Mouse (Mus musculus): Measurements from ENCODE around the gene Mef2c. TPM values are rescaled to one million over a fixed set of nuclear protein-coding genes. Genes with fewer than 3 reads are reported as not detected.
A peak's percentile ranks its signal among the peaks of the same experiment; 100 is the strongest.

The Mef2c gene
- polyA plus RNA-seq, 1 experiment from 2014 or later, result 13.0 TPM

- ATAC-seq (ENCODE audit: low read depth), result 0 out of 2 replicates have a peak, but pooled peaks have one; percentile 41
- H3K36me3 ChIP-seq (ENCODE audit: control insufficient read depth, insufficient read depth), result no peaks in the 10 kb centered on the region
- H3K27me3 ChIP-seq (ENCODE audit: control insufficient read depth, insufficient read depth, low read depth, low read length), result no peaks in the 10 kb centered on the region
- 42% methylated on average over 8 of the region's 8 CpGs for WGBS (ENCODE audit: insufficient replicate concordance)
- no peak overlapping the region for H3K4me3 ChIP-seq (ENCODE audit: low read depth, low read length)
- H3K9me3 ChIP-seq (replicated peaks; ENCODE audit: control insufficient read depth, low read length), result no peaks in the 10 kb centered on the region
- no peak overlapping the region for H3K27ac ChIP-seq (ENCODE audit: low read length)
- no peak overlapping the region for H3K9ac ChIP-seq (ENCODE audit: low read depth, low read length)
- H3K4me2 ChIP-seq (ENCODE audit: low read depth, low read length), result no peak overlapping the region
- no peaks in the 10 kb centered on the region; the same call in 1 of the 2 replicates for H3K4me1 ChIP-seq (ENCODE audit: control insufficient read depth, low read depth, low read length)
Observed at GRCm38 (mm10) chr13:83654889-83655769, 151.3 kb downstream of the Mef2c start.

GRCm38 (mm10) chr13:83656094-83656493 is 152.3 kb downstream of the Mef2c start:
- 82% methylated on average over 7 of the region's 7 CpGs for WGBS (ENCODE audit: insufficient replicate concordance)
- H3K4me2 ChIP-seq (ENCODE audit: low read depth, low read length), result no peak overlapping the region
- no peak for ATAC-seq (ENCODE audit: low read depth)

GRCm38 (mm10) chr13:83656773-83657172 is 152.9 kb downstream of the Mef2c start:
- H3K27me3 ChIP-seq (ENCODE audit: control insufficient read depth, insufficient read depth, low read depth, low read length), result no peaks in the 10 kb centered on the region
- H3K4me1 ChIP-seq (ENCODE audit: control insufficient read depth, low read depth, low read length), result no peaks in the 10 kb centered on the region; the same call in 1 of the 2 replicates
- no peak overlapping the region for H3K4me2 ChIP-seq (ENCODE audit: low read depth, low read length)
- no peaks in the 10 kb centered on the region for H3K9me3 ChIP-seq (replicated peaks; ENCODE audit: control insufficient read depth, low read length)
- no peak overlapping the region for H3K4me3 ChIP-seq (ENCODE audit: low read depth, low read length)
- H3K27ac ChIP-seq (ENCODE audit: low read length), result no peak overlapping the region
- H3K9ac ChIP-seq (ENCODE audit: low read depth, low read length), result no peak overlapping the region
- H3K36me3 ChIP-seq (ENCODE audit: control insufficient read depth, insufficient read depth), result no peaks in the 10 kb centered on the region
- ATAC-seq (ENCODE audit: low read depth), result no peak
- 56% methylated on average over 4 of the region's 4 CpGs for WGBS (ENCODE audit: insufficient replicate concordance)

More at GRCm38 (mm10) chr13:83656094-83656493, 152.3 kb downstream of the Mef2c start:
- Histone ChIP-seq H3K27ac (ENCODE audit: low read length) (no peak overlapping the region), H3K9ac (ENCODE audit: low read depth, low read length) (no peak overlapping the region), H3K36me3 (ENCODE audit: control insufficient read depth, insufficient read depth) (no peaks in the 10 kb centered on the region), H3K4me1 (ENCODE audit: control insufficient read depth, low read depth, low read length) (no peaks in the 10 kb centered on the region; the same call in 1 of the 2 replicates), H3K27me3 (ENCODE audit: control insufficient read depth, insufficient read depth, low read depth, low read length) (no peaks in the 10 kb centered on the region), H3K4me3 (ENCODE audit: low read depth, low read length) (no peak overlapping the region), H3K9me3 (replicated peaks; ENCODE audit: control insufficient read depth, low read length) (no peaks in the 10 kb centered on the region)

- H3K4me1 ChIP-seq (ENCODE audit: control insufficient read depth, low read depth, low read length), result no peaks in the 10 kb centered on the region
- no peak overlapping the region for H3K4me3 ChIP-seq (ENCODE audit: low read depth, low read length)
- no peaks in the 10 kb centered on the region for H3K27me3 ChIP-seq (ENCODE audit: control insufficient read depth, insufficient read depth, low read depth, low read length)
- H3K36me3 ChIP-seq (ENCODE audit: control insufficient read depth, insufficient read depth), result no peaks in the 10 kb centered on the region
- no peaks in the 10 kb centered on the region for H3K9me3 ChIP-seq (replicated peaks; ENCODE audit: control insufficient read depth, low read length)
- 63% methylated on average over 8 of the region's 8 CpGs for WGBS (ENCODE audit: insufficient replicate concordance)
- no peak overlapping the region for H3K27ac ChIP-seq (ENCODE audit: low read length)
- ATAC-seq (ENCODE audit: low read depth), result no peak
- H3K9ac ChIP-seq (ENCODE audit: low read depth, low read length), result no peak overlapping the region
- H3K4me2 ChIP-seq (ENCODE audit: low read depth, low read length), result no peak overlapping the region
Observed at GRCm38 (mm10) chr13:83660722-83661121, 156.9 kb downstream of the Mef2c start.

- Histone ChIP-seq H3K36me3 (ENCODE audit: control insufficient read depth, insufficient read depth) (no peaks in the 10 kb centered on the region), H3K4me3 (ENCODE audit: low read depth, low read length) (no peak overlapping the region), H3K27me3 (ENCODE audit: control insufficient read depth, insufficient read depth, low read depth, low read length) (no peaks in the 10 kb centered on the region), H3K4me2 (ENCODE audit: low read depth, low read length) (no peak overlapping the region), H3K9ac (ENCODE audit: low read depth, low read length) (no peak overlapping the region), H3K27ac (ENCODE audit: low read length) (no peak overlapping the region), H3K4me1 (ENCODE audit: control insufficient read depth, low read depth, low read length) (no peaks in the 10 kb centered on the region), H3K9me3 (replicated peaks; ENCODE audit: control insufficient read depth, low read length) (no peaks in the 10 kb centered on the region)
- WGBS (ENCODE audit: insufficient replicate concordance), result 76% methylated on average over 7 of the region's 7 CpGs
- ATAC-seq (ENCODE audit: low read depth), result no peak
Observed at GRCm38 (mm10) chr13:83661166-83661565, 157.3 kb downstream of the Mef2c start.

GRCm38 (mm10) chr13:83662089-83662551 is 158.3 kb downstream of the Mef2c start:
- no peak overlapping the region for H3K27ac ChIP-seq (ENCODE audit: low read length)
- no peak overlapping the region for H3K4me2 ChIP-seq (ENCODE audit: low read depth, low read length)
- no peaks in the 10 kb centered on the region for H3K4me1 ChIP-seq (ENCODE audit: control insufficient read depth, low read depth, low read length)
- no peak overlapping the region for H3K9ac ChIP-seq (ENCODE audit: low read depth, low read length)
- H3K4me3 ChIP-seq (ENCODE audit: low read depth, low read length), result no peak overlapping the region
- 79% methylated on average over 14 of the region's 14 CpGs for WGBS (ENCODE audit: insufficient replicate concordance)
- no peaks in the 10 kb centered on the region for H3K27me3 ChIP-seq (ENCODE audit: control insufficient read depth, insufficient read depth, low read depth, low read length)
- no peak for ATAC-seq (ENCODE audit: low read depth)
- no peaks in the 10 kb centered on the region for H3K9me3 ChIP-seq (replicated peaks; ENCODE audit: control insufficient read depth, low read length)
- no peaks in the 10 kb centered on the region for H3K36me3 ChIP-seq (ENCODE audit: control insufficient read depth, insufficient read depth)

GRCm38 (mm10) chr13:83666179-83666578 is 162.3 kb downstream of the Mef2c start:
- H3K27me3 ChIP-seq (ENCODE audit: control insufficient read depth, insufficient read depth, low read depth, low read length), result no peaks in the 10 kb centered on the region
- ATAC-seq (ENCODE audit: low read depth), result no peak

GRCm38 (mm10) chr13:83667051-83667450 is 163.2 kb downstream of the Mef2c start:
- no peak overlapping the region for H3K9ac ChIP-seq (ENCODE audit: low read depth, low read length)
- no peaks in the 10 kb centered on the region for H3K9me3 ChIP-seq (replicated peaks; ENCODE audit: control insufficient read depth, low read length)
- no peak for ATAC-seq (ENCODE audit: low read depth)
- no peak overlapping the region for H3K4me2 ChIP-seq (ENCODE audit: low read depth, low read length)
- no peak overlapping the region for H3K27ac ChIP-seq (ENCODE audit: low read length)
- H3K4me1 ChIP-seq (ENCODE audit: control insufficient read depth, low read depth, low read length), result no peaks in the 10 kb centered on the region
- H3K4me3 ChIP-seq (ENCODE audit: low read depth, low read length), result no peak overlapping the region
- 60% methylated on average over 3 of the region's 3 CpGs for WGBS (ENCODE audit: insufficient replicate concordance)
- no peaks in the 10 kb centered on the region for H3K27me3 ChIP-seq (ENCODE audit: control insufficient read depth, insufficient read depth, low read depth, low read length)
- H3K36me3 ChIP-seq (ENCODE audit: control insufficient read depth, insufficient read depth), result no peaks in the 10 kb centered on the region

More at GRCm38 (mm10) chr13:83666179-83666578, 162.3 kb downstream of the Mef2c start:
- no peaks in the 10 kb centered on the region for H3K4me1 ChIP-seq (ENCODE audit: control insufficient read depth, low read depth, low read length)
- no peak overlapping the region for H3K27ac ChIP-seq (ENCODE audit: low read length)
- no peak overlapping the region for H3K4me3 ChIP-seq (ENCODE audit: low read depth, low read length)
- H3K9ac ChIP-seq (ENCODE audit: low read depth, low read length), result no peak overlapping the region
- no peaks in the 10 kb centered on the region for H3K9me3 ChIP-seq (replicated peaks; ENCODE audit: control insufficient read depth, low read length)
- H3K4me2 ChIP-seq (ENCODE audit: low read depth, low read length), result no peak overlapping the region
- H3K36me3 ChIP-seq (ENCODE audit: control insufficient read depth, insufficient read depth), result no peaks in the 10 kb centered on the region
- 74% methylated on average over 7 of the region's 7 CpGs for WGBS (ENCODE audit: insufficient replicate concordance)

GRCm38 (mm10) chr13:83707611-83708010 is 203.8 kb downstream of the Mef2c start:
- Histone ChIP-seq H3K27ac (ENCODE audit: low read length) (no peak overlapping the region), H3K9me3 (replicated peaks; ENCODE audit: control insufficient read depth, low read length) (no peaks in the 10 kb centered on the region), H3K36me3 (ENCODE audit: control insufficient read depth, insufficient read depth) (no peaks in the 10 kb centered on the region), H3K4me1 (ENCODE audit: control insufficient read depth, low read depth, low read length) (no peaks in the 10 kb centered on the region), H3K27me3 (ENCODE audit: control insufficient read depth, insufficient read depth, low read depth, low read length) (peaks cover under 1% of the 10 kb centered on the region; the same call in 1 of the 2 replicates), H3K4me2 (ENCODE audit: low read depth, low read length) (no peak overlapping the region), H3K4me3 (ENCODE audit: low read depth, low read length) (no peak overlapping the region), H3K9ac (ENCODE audit: low read depth, low read length) (no peak overlapping the region)
- ATAC-seq (ENCODE audit: low read depth), result no peak
- WGBS (ENCODE audit: insufficient replicate concordance), result 44% methylated on average over 2 of the region's 2 CpGs

Data from liver, embryonic 16.5 days (tissue).